In genomic region chr10:103346797-103347196, GRCm38 (mm10) we compare ENCODE assay signal across 27 mouse cellular contexts. TPM values are rescaled to one million over a fixed set of nuclear protein-coding genes. Genes with fewer than 3 reads are reported as not detected.
DNase-seq lines count a peak whose midpoint lies in the region; ATAC-seq lines count a peak whose summit lies in the region.
"Had no signal": no experiment of that assay in that cellular context is flagged by ENCODE, and none has a peak within 500 bp of the region (broad histone marks: within the 10 kb centered on the region; RNA-seq: fewer than 3 reads in every experiment).

No protein-coding gene starts in this region.

- intact Hi-C loops in heart, postnatal 10 days (cut with DNase I) = no loop called here

- WGBS in midbrain, embryonic 11.5 days = 24% methylated on average over 2 of the region's 2 CpGs
- WGBS in midbrain, embryonic 15.5 days = 36% methylated on average over 2 of the region's 2 CpGs

- H3K4me3 ChIP-seq in midbrain, embryonic 11.5 days (ENCODE audit: low read depth, low read length) = no peak overlapping the region
- no peak overlapping the region for H3K4me3 ChIP-seq in midbrain, embryonic 15.5 days
- H3K4me3 ChIP-seq: embryonic facial prominence, embryonic 13.5 days; embryonic facial prominence, embryonic 15.5 days; erythroblast, embryonic 14.5 days; forebrain, embryonic 10.5 days; forebrain, embryonic 12.5 days had no signal

- no peaks in the 10 kb centered on the region for H3K4me1 ChIP-seq in midbrain, embryonic 11.5 days (ENCODE audit: control insufficient read depth, insufficient read depth, low read length)
- no peaks in the 10 kb centered on the region for H3K4me1 ChIP-seq in midbrain, embryonic 15.5 days
- H3K4me1 ChIP-seq: embryonic facial prominence, embryonic 13.5 days; embryonic facial prominence, embryonic 15.5 days had no signal

- H3K36me3 ChIP-seq in midbrain, embryonic 11.5 days (ENCODE audit: control insufficient read depth, insufficient read depth, low read length) = no peaks in the 10 kb centered on the region
- no peaks in the 10 kb centered on the region for H3K36me3 ChIP-seq in midbrain, embryonic 15.5 days (replicated peaks)
- H3K36me3 ChIP-seq: embryonic facial prominence, embryonic 13.5 days; embryonic facial prominence, embryonic 15.5 days; forebrain, embryonic 10.5 days; forebrain, embryonic 12.5 days; G1E had no signal

- no peak overlapping the region for H3K4me2 ChIP-seq in midbrain, embryonic 11.5 days
- H3K4me2 ChIP-seq in midbrain, embryonic 15.5 days = no peak overlapping the region
- H3K4me2 ChIP-seq: embryonic facial prominence, embryonic 13.5 days; embryonic facial prominence, embryonic 15.5 days; forebrain, embryonic 12.5 days had no signal

- H3K27ac ChIP-seq in midbrain, embryonic 11.5 days (ENCODE audit: low read depth, low read length) = no peak overlapping the region
- no peak overlapping the region for H3K27ac ChIP-seq in midbrain, embryonic 15.5 days
- H3K27ac ChIP-seq: embryonic facial prominence, embryonic 13.5 days; embryonic facial prominence, embryonic 15.5 days; forebrain, embryonic 10.5 days; forebrain, embryonic 12.5 days had no signal

- peak; percentile 63 for ATAC-seq in midbrain, embryonic 11.5 days (ENCODE audit: low FRiP score)
- no peak for ATAC-seq in midbrain, embryonic 15.5 days (replicated peaks)
- no peak for ATAC-seq in megakaryocyte-erythroid progenitor cell, adult 5-6 weeks (replicated peaks; ENCODE audit: low FRiP score, low TSS enrichment, poor library complexity, severe bottlenecking)
- ATAC-seq: activated CD4-positive, CD25-positive, alpha-beta regulatory T cell, adult 4 months; forebrain, embryonic 14.5 days; forebrain, embryonic 16.5 days; Patski had no signal

- no peaks in the 10 kb centered on the region for H3K27me3 ChIP-seq in midbrain, embryonic 11.5 days (ENCODE audit: control insufficient read depth, insufficient read depth, low read length)
- H3K27me3 ChIP-seq in midbrain, embryonic 15.5 days (replicated peaks) = no peaks in the 10 kb centered on the region
- H3K27me3 ChIP-seq: embryonic facial prominence, embryonic 13.5 days; embryonic facial prominence, embryonic 15.5 days; forebrain, embryonic 12.5 days; Patski had no signal

- H3K9ac ChIP-seq in midbrain, embryonic 11.5 days (ENCODE audit: low read length) = no peak overlapping the region
- H3K9ac ChIP-seq in midbrain, embryonic 15.5 days = no peak overlapping the region
- H3K9ac ChIP-seq: embryonic facial prominence, embryonic 13.5 days; embryonic facial prominence, embryonic 15.5 days; forebrain, embryonic 12.5 days had no signal

- no peaks in the 10 kb centered on the region for H3K9me3 ChIP-seq in midbrain, embryonic 11.5 days (ENCODE audit: control insufficient read depth, low read length)
- no peaks in the 10 kb centered on the region for H3K9me3 ChIP-seq in midbrain, embryonic 15.5 days
- H3K9me3 ChIP-seq: embryonic facial prominence, embryonic 13.5 days; embryonic facial prominence, embryonic 15.5 days; forebrain, embryonic 10.5 days; forebrain, embryonic 12.5 days; G1E had no signal

- DNase-seq in midbrain, embryonic 11.5 days (ENCODE audit: low spot score, missing footprints) = no peak
- DNase-seq in ES-CJ7 (ENCODE audit: low read depth, low spot score) (peak; percentile 68), ZHBTc4 (ENCODE audit: low read depth, low spot score) (peak; percentile 78)
- peak; percentile 53 for DNase-seq in Muller cell, postnatal 12 days (ENCODE audit: inconsistent ontology term)
- no peak for DNase-seq in cerebellum, adult 9-10 months
- DNase-seq in heart, postnatal 10 days = no peak
- DNase-seq: adrenal gland, adult 8-10 months; adrenal gland, postnatal 14 days; adrenal gland, postnatal 36 days; cerebellum, adult 11-12 months; cerebellum, adult 2 months; cerebellum, adult 9-11 months; cerebellum, postnatal 14 days; cerebellum, postnatal 36 days; embryo, embryonic 11 days had no signal

RNA-seq across cellular contexts. Expression of gene Slc6a15, which starts 20.8 kb away (rescaled TPM):
- polyA plus RNA-seq in midbrain, embryonic 11.5 days (2014; fragmentation: Nextera tagmentation; extraction: Ambion mirVana) = 10.1 and 10.9 TPM in 2 replicates
- polyA plus RNA-seq in midbrain, embryonic 15.5 days (2015; fragmentation: Nextera tagmentation; extraction: Ambion mirVana) = 45.3 and 51.7 TPM in 2 replicates
- total RNA-seq in megakaryocyte-erythroid progenitor cell, adult 5-6 weeks (2014; fragmentation: Nextera tagmentation) = 0.17 and 0.42 TPM in 2 replicates
- 1.6 and 2.5 TPM in 2 replicates for total RNA-seq in megakaryocyte-erythroid progenitor cell, adult 5-6 weeks (2017)
- under 1 TPM; 0.27 to 0.55 TPM for total RNA-seq in heart, postnatal 10 days (2021)
- polyA plus RNA-seq: activated CD4-positive, CD25-positive, alpha-beta regulatory T cell, adult 4 months; erythroblast, embryonic 14.5 days; G1E; Patski had no signal

Comparison
In these comparisons a context has a peak if more than half of its experiments do, and no peak if none do; other contexts are left out.
1. DNase-seq: peak in ES-CJ7 (single experiment), Muller cell, postnatal 12 days (single experiment) and ZHBTc4 (single experiment); none in midbrain, embryonic 11.5 days (single experiment), cerebellum, adult 9-10 months (single experiment) and heart, postnatal 10 days (0 of 2).